Mouse (Mus musculus) erythroblast, embryonic 14.5 days (primary cell): ENCODE measurements at regions not wholly inside any gene's neighbourhood (a gene's known extent, or its start where the extent isn't known, plus 50 kb on each side); places are given as distances from the start of the nearest gene placed in this dataset.

Experiments used
- GATA1 ChIP-seq: IDR thresholded peaks from 2 replicates; pipeline ENCODE4 v1.6.1; 2012; ENCODE audit warnings: low read length, inconsistent platforms, mixed read lengths
- TAL1 ChIP-seq: IDR thresholded peaks from 3 replicates; pipeline ENCODE4 v1.6.1; 2012; ENCODE audit warnings: low read length, inconsistent platforms, mixed read lengths

DNA sequence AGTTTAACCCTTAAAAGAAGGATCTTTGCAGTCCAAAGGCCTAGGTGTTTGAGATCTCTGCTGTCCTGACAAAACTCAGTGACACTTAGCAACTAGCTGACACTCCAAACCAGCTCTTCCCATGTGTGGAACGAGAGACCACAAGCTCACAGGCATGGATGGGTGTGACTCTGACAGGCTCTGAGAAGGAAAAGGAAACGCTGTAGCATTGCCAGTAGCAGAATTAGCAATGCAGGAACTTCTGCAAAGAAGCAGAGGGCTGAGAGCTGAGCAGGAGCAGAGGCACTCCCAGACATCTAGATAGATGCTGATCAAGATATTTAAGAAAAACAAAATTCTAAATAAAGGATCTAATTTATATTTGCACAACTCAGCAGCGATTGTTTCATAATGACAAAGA lies 218.9 kb upstream of the Ercc4 start:
- no peak for TF ChIP-seq GATA1
- no peak for TF ChIP-seq TAL1
